Mouse (Mus musculus) heart, embryonic 11.5 days (tissue): ENCODE results near the gene Ranbp10. TPM values are rescaled to one million over a fixed set of nuclear protein-coding genes. Genes with fewer than 3 reads are reported as not detected.

Experiments used
- ATAC-seq: fragments of 200-750 bp; cut with Nextera tagmentation; replicated peaks from 2 replicates; pipeline ENCODE4 v1.8.0; 2017; ENCODE audit warnings: moderate library complexity; ENCODE audit not compliant: insufficient number of reproducible peaks, low FRiP score, low TSS enrichment
- H3K27ac ChIP-seq: fragments of 300-500 bp; sonication (generic); 2 replicates; pipeline ENCODE4 v1.5.1; 2014; ENCODE audit warnings: mild to moderate bottlenecking, low read depth, low read length
- H3K27me3 ChIP-seq: fragments of 300-500 bp; sonication (generic); 2 replicates; pipeline ENCODE4 v1.6.1; 2014; ENCODE audit warnings: mild to moderate bottlenecking, low read length, mixed read lengths; ENCODE audit not compliant: control insufficient read depth, insufficient read depth
- H3K36me3 ChIP-seq: fragments of 300-500 bp; sonication (generic); 2 replicates; pipeline ENCODE4 v1.6.1; 2014; ENCODE audit warnings: mild to moderate bottlenecking, low read length, moderate library complexity, mixed read lengths; ENCODE audit not compliant: control insufficient read depth, insufficient read depth
- H3K4me1 ChIP-seq: fragments of 300-500 bp; sonication (generic); 2 replicates; pipeline ENCODE4 v1.6.1; 2014; ENCODE audit warnings: low read length; ENCODE audit not compliant: control insufficient read depth, insufficient read depth
- H3K4me2 ChIP-seq: fragments of 300-500 bp; sonication (generic); 2 replicates; pipeline ENCODE4 v1.6.1; 2014; ENCODE audit warnings: mild to moderate bottlenecking, moderate library complexity
- H3K4me3 ChIP-seq: fragments of 300-500 bp; sonication (generic); 2 replicates; pipeline ENCODE4 v1.5.1; 2014; ENCODE audit warnings: low read depth, low read length
- H3K9ac ChIP-seq: fragments of 300-500 bp; sonication (generic); 2 replicates; pipeline ENCODE4 v1.6.1; 2014; ENCODE audit warnings: mild to moderate bottlenecking, low read depth, low read length, moderate library complexity
- H3K9me3 ChIP-seq: fragments of 300-500 bp; sonication (generic); replicated peaks from 2 replicates; pipeline ENCODE4 v1.6.1; 2016; ENCODE audit warnings: low read length; ENCODE audit not compliant: control insufficient read depth
- WGBS: fragments of 180-500 bp; shearing (Covaris S2); extraction: QIAGEN DNeasy Blood & Tissue Kit; methylation state at CpG from one replicate; pipeline ENCODE4 v1.1.7; 2014; ENCODE audit not compliant: insufficient replicate concordance; 5-methylcytosine and 5-hydroxymethylcytosine counted together
- polyA plus RNA-seq: library from polyadenylated mRNA; unstranded; fragments of >200 nt; fragmentation: Nextera tagmentation; extraction: Ambion mirVana; gene quantifications from 2 replicates; pipeline ENCODE4 v1.2.1, GENCODE M21; 2014

The Ranbp10 gene
- polyA plus RNA-seq, 1 experiment from 2014 or later: 14.3 TPM

- H3K4me3 ChIP-seq: no peak overlapping the region
- H3K9ac ChIP-seq: no peak overlapping the region
- H3K4me2 ChIP-seq: no peak overlapping the region
- no peaks in the 10 kb centered on the region for H3K4me1 ChIP-seq
- 88% methylated on average over 5 of the region's 5 CpGs for WGBS
- no peak overlapping the region for H3K27ac ChIP-seq
- no peaks in the 10 kb centered on the region for H3K9me3 ChIP-seq
- ATAC-seq: no peak
- H3K27me3 ChIP-seq: no peaks in the 10 kb centered on the region
- H3K36me3 ChIP-seq: peaks cover 29% of the 10 kb centered on the region
These were observed 58.5 kb downstream of the Ranbp10 start for GRCm38 (mm10) chr8:105768485-105769257.

- H3K4me3 ChIP-seq: peak within 1 kb of the TSS; percentile 97
- WGBS: 2% methylated on average over 57 of the region's 57 CpGs
- peak; percentile 98 for ATAC-seq
- no peaks in the 10 kb centered on the region for H3K36me3 ChIP-seq
- H3K4me2 ChIP-seq: peak within 1 kb of the TSS; percentile 91
- H3K9me3 ChIP-seq: no peaks in the 10 kb centered on the region
- H3K27ac ChIP-seq: peak within 1 kb of the TSS; percentile 70; the same call in 1 of the 2 replicates
- no peaks in the 10 kb centered on the region for H3K27me3 ChIP-seq
- peak within 1 kb of the TSS; percentile 82 for H3K9ac ChIP-seq
- H3K4me1 ChIP-seq: peaks cover 3% of the 10 kb centered on the region; the same call in 1 of the 2 replicates
These were observed 68.7 kb downstream of the Ranbp10 start, which contains the start of gene Gfod2 for GRCm38 (mm10) chr8:105758277-105759108. TSS of gene Gfod2 (minus strand) at chr8:105758664.

GRCm38 (mm10) chr8:105757796-105758276 is 69.3 kb downstream of the Ranbp10 start:
- no peak for ATAC-seq

GRCm38 (mm10) chr8:105754688-105755087 is 72.5 kb downstream of the Ranbp10 start:
- no peak for ATAC-seq
- H3K4me2 ChIP-seq: no peak overlapping the region
- no peaks in the 10 kb centered on the region for H3K36me3 ChIP-seq
- peaks cover 12% of the 10 kb centered on the region for H3K4me1 ChIP-seq
- no peaks in the 10 kb centered on the region for H3K9me3 ChIP-seq
- H3K4me3 ChIP-seq: no peak overlapping the region
- 74% methylated on average over 2 of the region's 2 CpGs for WGBS
- H3K9ac ChIP-seq: no peak overlapping the region
- no peak overlapping the region for H3K27ac ChIP-seq
- H3K27me3 ChIP-seq: no peaks in the 10 kb centered on the region

More at GRCm38 (mm10) chr8:105757796-105758276, 69.3 kb downstream of the Ranbp10 start:
- Histone ChIP-seq H3K27me3 (no peaks in the 10 kb centered on the region), H3K9me3 (no peaks in the 10 kb centered on the region), H3K9ac (peak overlapping the region; percentile 82), H3K4me2 (peak overlapping the region; percentile 91), H3K4me3 (peak overlapping the region; percentile 97), H3K4me1 (peaks cover 3% of the 10 kb centered on the region; the same call in 1 of the 2 replicates), H3K36me3 (no peaks in the 10 kb centered on the region), H3K27ac (peak overlapping the region; percentile 70; the same call in 1 of the 2 replicates)
- WGBS: 2% methylated on average over 12 of the region's 12 CpGs

- Histone ChIP-seq H3K9ac (no peak overlapping the region), H3K9me3 (no peaks in the 10 kb centered on the region), H3K36me3 (no peaks in the 10 kb centered on the region), H3K4me1 (peaks cover 12% of the 10 kb centered on the region), H3K4me2 (no peak overlapping the region), H3K27me3 (no peaks in the 10 kb centered on the region), H3K4me3 (no peak overlapping the region), H3K27ac (no peak overlapping the region)
- no peak for ATAC-seq
- 75% methylated on average over 2 of the region's 2 CpGs for WGBS
These were observed 73.2 kb downstream of the Ranbp10 start for GRCm38 (mm10) chr8:105753916-105754315.

GRCm38 (mm10) chr8:105750606-105751005 is 76.5 kb downstream of the Ranbp10 start:
- WGBS: 4% methylated on average over 11 of the region's 11 CpGs
- Histone ChIP-seq H3K9ac (no peak overlapping the region), H3K4me1 (peaks cover 12% of the 10 kb centered on the region), H3K27ac (peak overlapping the region; percentile 38; the same call in 1 of the 2 replicates), H3K27me3 (no peaks in the 10 kb centered on the region), H3K4me2 (peak overlapping the region; percentile 43), H3K36me3 (no peaks in the 10 kb centered on the region), H3K9me3 (no peaks in the 10 kb centered on the region), H3K4me3 (no peak overlapping the region)
- ATAC-seq: peak; percentile 75

GRCm38 (mm10) chr8:105743301-105743700 is 83.8 kb downstream of the Ranbp10 start:
- Histone ChIP-seq H3K4me1 (peaks cover 3% of the 10 kb centered on the region), H3K36me3 (no peaks in the 10 kb centered on the region), H3K4me3 (no peak overlapping the region), H3K27ac (no peak overlapping the region), H3K9ac (no peak overlapping the region), H3K27me3 (no peaks in the 10 kb centered on the region), H3K4me2 (no peak overlapping the region), H3K9me3 (no peaks in the 10 kb centered on the region)
- 74% methylated on average over 4 of the region's 4 CpGs for WGBS
- no peak for ATAC-seq

GRCm38 (mm10) chr8:105739216-105739615 is 87.9 kb downstream of the Ranbp10 start:
- no peaks in the 10 kb centered on the region for H3K9me3 ChIP-seq
- 88% methylated on average over 5 of the region's 5 CpGs for WGBS
- H3K9ac ChIP-seq: no peak overlapping the region
- no peaks in the 10 kb centered on the region for H3K27me3 ChIP-seq
- ATAC-seq: no peak
- H3K4me3 ChIP-seq: no peak overlapping the region
- no peak overlapping the region for H3K27ac ChIP-seq
- no peaks in the 10 kb centered on the region; the same call in 1 of the 2 replicates for H3K4me1 ChIP-seq
- H3K36me3 ChIP-seq: no peaks in the 10 kb centered on the region
- H3K4me2 ChIP-seq: no peak overlapping the region
